Mouse (Mus musculus): ENCODE results near the gene St6galnac6.

The St6galnac6 gene

DNA sequence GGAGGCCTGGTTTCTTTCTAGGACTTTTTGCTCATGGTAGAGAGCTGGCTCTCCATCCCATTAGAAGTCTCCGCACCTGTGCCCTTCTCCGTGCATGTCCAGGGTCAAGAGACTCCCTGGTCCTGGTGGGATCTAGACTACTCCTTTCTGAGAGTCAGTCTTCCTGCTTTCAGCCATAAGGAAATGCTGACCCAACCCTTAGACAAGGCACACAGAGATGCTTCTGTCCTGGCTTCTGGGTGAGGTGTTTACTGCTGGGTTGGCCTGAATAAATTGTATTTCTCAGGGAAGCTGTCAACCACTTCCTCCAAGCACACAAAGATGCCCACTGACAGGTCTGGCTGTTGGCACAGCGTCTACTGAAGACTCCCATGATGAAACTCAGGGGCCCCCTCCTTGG, at the start of gene St6galnac6:
TSS of gene St6galnac6 (plus strand) at position 301 of the 400 bp plus-strand sequence.
- DNase-seq: no peak

GRCm38 (mm10) chr2:32549764-32550163, 49.7 kb upstream of the St6galnac6 start:
- DNase-seq: no peak

DNA sequence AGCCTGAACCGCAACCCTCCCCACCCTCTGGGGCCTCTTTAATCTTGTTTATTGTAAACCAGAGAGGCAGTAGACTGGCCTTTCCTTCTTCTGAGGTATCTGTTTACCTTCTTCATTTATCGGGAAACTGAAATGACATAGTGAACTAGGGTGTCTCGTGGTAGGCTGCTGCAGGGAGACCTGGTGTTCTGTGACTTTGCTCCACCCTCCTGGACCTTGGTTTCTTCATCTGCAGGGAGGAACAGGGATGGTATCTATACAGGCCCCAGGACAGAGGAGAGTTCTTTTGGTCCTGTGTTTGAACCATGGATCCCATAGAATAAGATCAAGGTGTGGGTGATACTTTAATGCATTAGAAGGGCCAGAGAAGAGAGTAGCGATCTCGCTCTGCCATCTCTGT, 48.3 kb upstream of the St6galnac6 start:
- no peak for DNase-seq

- no peak for DNase-seq
Observed at GRCm38 (mm10) chr2:32553592-32554148, 45.8 kb upstream of the St6galnac6 start.

DNA sequence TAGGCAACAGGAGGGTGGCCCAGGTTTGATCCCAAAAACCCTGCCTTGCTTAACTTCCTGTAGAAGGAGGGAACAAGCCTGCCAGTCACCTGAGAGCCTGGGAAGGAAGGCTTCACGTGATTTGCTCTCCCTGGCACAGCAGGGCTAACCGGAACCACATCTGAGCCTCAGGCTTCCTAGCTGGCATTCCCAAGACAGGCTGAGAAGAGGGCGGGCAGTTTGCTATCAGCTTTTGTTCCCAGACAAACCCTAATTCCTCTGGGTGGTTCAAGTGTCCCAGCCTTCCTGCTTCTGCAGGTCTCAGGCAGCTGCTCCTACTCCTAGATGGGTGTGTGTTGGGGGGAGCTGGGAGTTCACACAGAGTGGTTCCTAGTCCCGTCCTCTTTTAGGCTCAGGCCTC, 44.0 kb upstream of the St6galnac6 start:
- DNase-seq: peak in 1 of 2 experiments; percentile 43

- no peak for DNase-seq
Observed at GRCm38 (mm10) chr2:32556019-32556418, 43.5 kb upstream of the St6galnac6 start.

DNA sequence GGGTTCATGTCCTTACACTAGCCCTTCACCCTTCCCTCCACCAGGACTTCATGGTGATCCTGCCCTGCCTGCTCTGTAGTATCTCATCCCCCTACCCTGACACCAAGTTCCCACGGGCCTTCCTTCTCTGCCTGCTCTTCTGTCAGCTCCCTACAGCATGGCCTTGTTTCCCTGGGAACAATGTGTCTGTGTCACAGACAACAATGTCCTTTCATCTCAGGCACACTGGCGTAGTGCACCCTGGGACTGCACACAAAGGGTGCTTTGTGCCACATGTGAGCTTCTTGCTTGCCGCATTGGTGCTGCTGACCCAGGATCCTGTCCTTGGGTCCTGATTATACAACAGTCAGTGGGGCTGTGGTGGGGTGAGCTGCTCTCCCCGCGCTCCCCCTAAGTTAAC, 39.9 kb upstream of the St6galnac6 start:
- DNase-seq: no peak

DNA sequence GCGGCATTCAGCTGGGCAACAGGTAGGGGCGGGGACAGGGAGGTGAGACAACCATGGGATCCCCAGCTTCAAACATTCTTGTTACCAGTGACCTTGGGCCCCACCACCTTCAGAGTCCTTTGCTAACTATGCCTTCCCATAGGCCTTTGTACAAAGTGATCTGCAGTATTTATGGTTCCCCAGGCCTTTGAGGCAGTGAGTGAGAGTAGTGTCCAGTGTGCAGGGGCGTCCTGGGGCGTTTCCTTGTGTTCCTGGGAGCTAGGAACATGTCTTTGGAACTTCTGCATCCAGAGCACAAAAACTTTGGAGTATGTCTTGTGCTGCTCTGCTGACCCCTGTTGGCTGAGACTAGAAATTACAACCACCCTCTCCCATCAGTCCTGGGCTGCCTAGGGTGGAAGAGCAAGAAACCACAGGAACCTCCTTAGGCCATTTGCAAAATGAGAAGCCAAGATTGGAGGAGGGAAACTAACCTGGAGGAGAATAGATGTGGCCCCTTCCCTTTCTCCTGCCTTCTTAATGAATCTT, 32.9 kb upstream of the St6galnac6 start:
- DNase-seq: peak; percentile 66 to 82

- peak in 1 of 2 experiments; percentile 59 for DNase-seq
Observed at GRCm38 (mm10) chr2:32568149-32568548, 31.4 kb upstream of the St6galnac6 start.

- DNase-seq: no peak
Observed at GRCm38 (mm10) chr2:32568941-32569340, 30.6 kb upstream of the St6galnac6 start.

GRCm38 (mm10) chr2:32570698-32571494, 28.6 kb upstream of the St6galnac6 start, which contains the start of gene Dpm2:
Gene Dpm2, plus strand, starts transcription at chr2:32570858.
- DNase-seq: peak; percentile 95

DNA sequence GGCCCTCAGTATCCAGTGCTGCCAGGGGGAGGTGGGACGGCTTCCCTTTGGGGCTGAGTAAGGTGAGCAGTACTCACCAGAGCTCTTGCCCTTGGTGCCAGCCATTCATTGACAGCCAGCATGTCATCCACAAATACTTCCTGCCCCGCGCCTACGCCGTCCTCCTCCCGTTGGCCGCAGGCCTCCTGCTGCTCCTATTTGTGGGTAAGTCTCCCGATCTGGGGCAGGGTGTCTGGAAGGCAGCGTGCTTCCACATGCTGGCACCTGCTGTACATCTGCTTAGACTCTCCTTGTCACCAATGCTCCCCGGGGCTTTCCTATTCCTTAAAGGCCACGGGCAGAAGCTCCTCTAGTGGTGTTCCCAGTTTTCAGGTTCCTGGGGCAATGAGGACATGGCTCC, 27.3 kb upstream of the St6galnac6 start:
- DNase-seq: no peak

- DNase-seq: no peak
Observed at GRCm38 (mm10) chr2:32574497-32574896, 25.0 kb upstream of the St6galnac6 start, which contains the start of gene Pip5kl1. Gene Pip5kl1, plus strand, starts transcription at chr2:32574797.

DNA sequence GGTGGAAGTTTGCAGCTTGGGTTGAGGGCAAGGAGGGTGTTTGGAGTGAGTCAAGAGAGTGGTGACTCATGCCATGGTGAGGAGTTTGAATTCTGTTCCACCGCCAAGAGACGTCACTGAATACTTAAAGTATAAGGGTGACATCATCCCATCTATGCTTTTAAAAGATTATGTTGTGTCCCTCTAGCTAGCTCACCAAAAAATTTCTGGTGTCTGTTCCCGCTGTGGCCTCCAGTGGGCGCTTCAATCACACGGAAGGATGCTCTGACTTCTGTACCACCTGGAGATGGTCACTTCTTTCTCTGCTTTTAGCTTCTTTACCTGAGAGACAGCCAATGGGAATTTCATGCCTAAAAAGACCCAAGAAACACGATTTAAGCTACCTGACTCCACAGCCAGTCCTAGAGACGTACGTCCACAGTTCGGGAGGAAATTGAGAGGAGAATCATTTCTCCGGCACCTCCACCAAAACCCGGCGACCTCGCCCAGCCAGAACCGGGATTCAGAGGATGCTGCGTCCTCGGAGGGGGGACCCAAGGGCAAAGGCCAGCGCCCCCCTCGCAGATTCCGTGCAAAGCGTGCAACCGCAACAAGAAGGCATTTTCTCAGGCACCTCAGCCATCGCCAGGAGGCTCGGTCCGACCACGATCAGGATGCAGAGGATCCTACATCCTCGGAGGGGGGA, 24.5 kb upstream of the St6galnac6 start:
- peak in 1 of 2 experiments; percentile 76 for DNase-seq

DNA sequence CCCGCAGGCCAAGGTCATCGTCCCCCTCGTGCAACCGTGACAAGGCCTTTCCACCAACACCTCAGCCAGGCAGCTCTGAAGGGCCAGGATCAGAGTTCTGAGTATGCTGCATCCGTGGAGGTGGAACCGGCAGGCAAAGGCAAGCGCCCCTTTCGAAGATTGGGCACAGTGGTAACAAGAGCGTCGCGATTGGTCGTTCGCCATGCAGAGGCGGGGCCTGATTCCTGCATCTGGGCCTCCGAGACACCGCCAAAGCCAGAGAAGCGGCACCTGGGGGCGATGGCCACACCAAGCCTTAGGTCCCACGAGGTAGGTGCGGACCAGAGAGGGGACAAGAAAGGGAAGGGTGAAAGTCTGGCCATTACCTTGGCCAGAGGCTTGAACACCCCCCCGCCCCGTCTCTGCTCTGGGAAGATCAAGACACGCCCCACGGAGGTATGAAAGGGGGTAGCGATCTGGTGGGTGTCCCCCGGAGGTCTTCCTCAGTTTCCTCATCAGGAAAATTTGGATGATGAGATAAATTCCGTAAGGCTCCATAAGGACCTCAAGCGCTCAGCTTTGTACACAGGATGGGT, 23.8 kb upstream of the St6galnac6 start, which contains the start of gene 9430097D07Rik:
TSS of gene 9430097D07Rik (minus strand) at position 99 of the 575 bp plus-strand sequence.
- peak in 1 of 2 experiments; percentile 33 for DNase-seq

GRCm38 (mm10) chr2:32576532-32576931, 23.0 kb upstream of the St6galnac6 start:
- no peak for DNase-seq

- DNase-seq: peak; percentile 53 to 65
Observed at GRCm38 (mm10) chr2:32578146-32579046, 21.1 kb upstream of the St6galnac6 start.

DNA sequence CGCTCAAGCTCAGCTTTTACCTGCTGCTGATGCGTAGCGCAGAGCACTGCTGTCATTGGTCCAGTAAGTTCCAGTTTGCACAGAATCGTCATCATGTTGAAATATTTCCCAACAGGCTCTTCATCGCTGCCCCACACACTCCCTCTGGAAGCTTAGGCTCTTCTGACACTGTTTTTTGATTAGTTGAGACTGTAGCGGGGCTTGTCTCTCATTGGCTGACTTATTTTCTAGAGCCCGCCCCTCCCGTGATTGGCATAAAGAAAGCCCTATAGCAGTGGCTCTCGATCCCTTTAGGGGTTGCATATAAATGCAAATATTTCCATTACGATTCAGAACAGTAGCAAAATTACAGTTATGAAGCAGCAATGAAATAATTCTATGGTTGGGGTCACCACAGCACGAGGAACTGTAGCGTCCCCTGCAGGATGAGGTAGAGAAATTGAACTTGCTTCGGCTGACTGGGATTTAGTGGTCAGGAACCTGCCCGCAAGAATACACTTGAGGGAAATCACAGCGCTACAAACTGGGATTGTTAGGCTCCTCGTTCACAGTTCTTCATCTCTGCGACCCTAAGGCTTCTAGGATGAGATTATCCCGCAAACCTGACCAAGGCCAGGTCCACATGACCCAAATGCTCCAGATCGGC, 17.9 kb upstream of the St6galnac6 start:
- peak in 1 of 2 experiments; percentile 43 for DNase-seq

GRCm38 (mm10) chr2:32582830-32583799, 16.4 kb upstream of the St6galnac6 start:
- peak; percentile 85 to 86 for DNase-seq

Data from kidney, postnatal 36 days (tissue).